ENCODE assay signal across 7 mouse cellular contexts in genomic region chr13:119790761-119791579, GRCm38 (mm10). TPM values are rescaled to one million over a fixed set of nuclear protein-coding genes. Genes with fewer than 3 reads are reported as not detected.
DNase-seq lines count a peak whose midpoint lies in the region; ATAC-seq and TF ChIP-seq lines count a peak whose summit lies in the region.

Zfp131 (minus strand) TSS chr13:119790889.

- DNase-seq in adrenal gland, adult 8-10 months, result peak; percentile 91
- peak; percentile 94 for DNase-seq in embryo, embryonic 9.5 days (ENCODE audit: extremely low spot score)
- peak; percentile 95 for DNase-seq in gastrocnemius, postnatal 4 days (ENCODE audit: low spot score in 2 of 2)
- peak; percentile 96 for DNase-seq in left cerebral cortex, postnatal 4 days

- H3K4me3 ChIP-seq in intestine, postnatal 0 days (ENCODE audit: low read depth, low read length), result peak within 1 kb of the TSS; percentile 91
- peak within 1 kb of the TSS; percentile 86 for H3K4me3 ChIP-seq in midbrain, embryonic 12.5 days
- H3K4me3 ChIP-seq in small intestine, adult 2 months (ENCODE audit: low read depth, low read length), result peak within 1 kb of the TSS; percentile 87

- peak within 1 kb of the TSS; percentile 91 for H3K27ac ChIP-seq in intestine, postnatal 0 days (ENCODE audit: low read depth, low read length)
- peak within 1 kb of the TSS; percentile 91 for H3K27ac ChIP-seq in midbrain, embryonic 12.5 days (replicated peaks)
- peak within 1 kb of the TSS; percentile 76 for H3K27ac ChIP-seq in small intestine, adult 2 months (ENCODE audit: insufficient read depth, low read depth, low read length)

- peak; percentile 84 for TF ChIP-seq POLR2A in small intestine, adult 2 months (IDR thresholded peaks at IDR 0.05; ENCODE audit: low read depth, low read length)

- H3K27me3 ChIP-seq in intestine, postnatal 0 days (replicated peaks; ENCODE audit: control insufficient read depth, insufficient read depth, low read length), result no peaks in the 10 kb centered on the region
- H3K27me3 ChIP-seq in midbrain, embryonic 12.5 days, result no peaks in the 10 kb centered on the region
- H3K27me3 ChIP-seq in small intestine, adult 2 months (ENCODE audit: control insufficient read depth, insufficient read depth, low read length), result no peaks in the 10 kb centered on the region

- TF ChIP-seq CTCF in intestine, postnatal 0 days (IDR thresholded peaks at IDR 0.05; ENCODE audit: low read depth), result peak; percentile 17; the same call in 1 of the 2 replicates
- no peak for TF ChIP-seq CTCF in small intestine, adult 2 months (IDR thresholded peaks at IDR 0.05; ENCODE audit: extremely low read depth, insufficient read length, insufficient replicate concordance, low read depth, low read length)

- intact Hi-C loops in left cerebral cortex, postnatal 4 days (cut with DNase I), result no loop called here

- ATAC-seq in intestine, postnatal 0 days, result peak; percentile 98
- ATAC-seq in midbrain, embryonic 12.5 days (ENCODE audit: low FRiP score, low read depth), result peak; percentile 96

- WGBS in intestine, postnatal 0 days, result under 1% methylated on average over 59 of the region's 86 CpGs
- 0% methylated on average over 63 of the region's 86 CpGs for whole genome bisulfite sequencing in midbrain, embryonic 12.5 days
- under 1% methylated on average over 78 of the region's 86 CpGs for WGBS in small intestine, adult 2 months

- peaks cover 7% of the 10 kb centered on the region for H3K36me3 ChIP-seq in intestine, postnatal 0 days (ENCODE audit: control insufficient read depth, insufficient read depth)
- peaks cover 24% of the 10 kb centered on the region for H3K36me3 ChIP-seq in midbrain, embryonic 12.5 days
- peaks cover 6% of the 10 kb centered on the region for H3K36me3 ChIP-seq in small intestine, adult 2 months (ENCODE audit: control insufficient read depth, insufficient read depth, low read length)

- no peaks in the 10 kb centered on the region for H3K9me3 ChIP-seq in intestine, postnatal 0 days (ENCODE audit: control insufficient read depth)
- H3K9me3 ChIP-seq in midbrain, embryonic 12.5 days, result no peaks in the 10 kb centered on the region

- H3K4me1 ChIP-seq in intestine, postnatal 0 days (replicated peaks; ENCODE audit: control insufficient read depth, insufficient read depth, low read length), result no peaks in the 10 kb centered on the region; the same call in 1 of the 2 replicates
- peaks cover 20% of the 10 kb centered on the region for H3K4me1 ChIP-seq in midbrain, embryonic 12.5 days
- H3K4me1 ChIP-seq in small intestine, adult 2 months (ENCODE audit: control insufficient read depth, insufficient read depth, insufficient read length, low read length), result no peaks in the 10 kb centered on the region; the same call in 1 of the 2 replicates

- peak within 1 kb of the TSS; percentile 93 for H3K9ac ChIP-seq in intestine, postnatal 0 days (ENCODE audit: low read depth, low read length)
- H3K9ac ChIP-seq in midbrain, embryonic 12.5 days (replicated peaks), result peak within 1 kb of the TSS; percentile 76

- H3K4me2 ChIP-seq in intestine, postnatal 0 days (replicated peaks; ENCODE audit: low read depth), result peak within 1 kb of the TSS; percentile 96
- H3K4me2 ChIP-seq in midbrain, embryonic 12.5 days (replicated peaks), result peak within 1 kb of the TSS; percentile 72

RNA-seq across cellular contexts. Expression of gene Zfp131, which starts in this region (rescaled TPM):
- total RNA-seq in adrenal gland, adult 8-10 months (2022), result 10 to 100 TPM; 30.8 to 39.5 (median 34.5) TPM
- total RNA-seq in gastrocnemius, postnatal 4 days (2021), result 10 to 100 TPM; 20.7 to 27.6 TPM
- polyA plus RNA-seq in intestine, postnatal 0 days (2015; fragmentation: Nextera tagmentation; extraction: Ambion mirVana), result 12.9 and 15.4 TPM in 2 replicates
- 10 to 100 TPM; 41.1 to 41.8 TPM for total RNA-seq in left cerebral cortex, postnatal 4 days (2021)
- 50.9 and 53.7 TPM in 2 replicates for polyA plus RNA-seq in midbrain, embryonic 12.5 days (2016; fragmentation: Nextera tagmentation; extraction: Ambion mirVana)
- 1.6 and 3.6 TPM in 2 replicates for polyA plus RNA-seq in small intestine, adult 2 months (2012; rRNA removed)

Comparison
In these comparisons a context has a peak if more than half of its experiments do, and no peak if none do; other contexts are left out.
1. Peak in every context shown above with its lines: DNase-seq, ATAC-seq, H3K4me3 ChIP-seq and H3K27ac ChIP-seq.